Mouse (Mus musculus) testis, adult 2 months (tissue): ENCODE measurements around the gene Hpgds. TPM values are rescaled to one million over a fixed set of nuclear protein-coding genes. Genes with fewer than 3 reads are reported as not detected.

Experiments used
- H3K27ac ChIP-seq: fragments of 200-500 bp; 2 replicates; pipeline ENCODE4 v1.5.1; 2012; ENCODE audit warnings: low read depth, low read length; ENCODE audit not compliant: control insufficient read depth, insufficient read depth
- H3K27me3 ChIP-seq: fragments of 200-500 bp; 2 replicates; pipeline ENCODE4 v1.6.1; 2012; ENCODE audit warnings: mild to moderate bottlenecking, low read length, moderate library complexity; ENCODE audit not compliant: control insufficient read depth, insufficient read depth
- H3K36me3 ChIP-seq: fragments of 200-500 bp; 2 replicates; pipeline ENCODE4 v1.6.1; 2012; ENCODE audit warnings: mild to moderate bottlenecking, low read length; ENCODE audit not compliant: control insufficient read depth, insufficient read depth
- H3K4me1 ChIP-seq: fragments of 200-500 bp; 2 replicates; pipeline ENCODE4 v1.6.1; 2012; ENCODE audit warnings: low read length; ENCODE audit not compliant: control insufficient read depth, insufficient read depth
- H3K4me3 ChIP-seq: fragments of 200-500 bp; 2 replicates; pipeline ENCODE4 v1.5.1; 2012; ENCODE audit warnings: low read depth, mild to moderate bottlenecking, low read length, moderate library complexity, mixed read lengths; ENCODE audit not compliant: control insufficient read depth
- CTCF ChIP-seq: fragments of 200-500 bp; IDR thresholded peaks from 2 replicates; pipeline ENCODE4 v1.5.1; 2012; ENCODE audit warnings: low read depth, mild to moderate bottlenecking, inconsistent platforms, low read length, moderate library complexity; ENCODE audit not compliant: control insufficient read depth, insufficient read depth, insufficient replicate concordance
- POLR2A ChIP-seq: fragments of 200-500 bp; IDR thresholded peaks from 2 replicates; pipeline ENCODE4 v1.6.1; 2012; ENCODE audit warnings: low read depth, mild to moderate bottlenecking, inconsistent platforms, low read length, moderate library complexity; ENCODE audit not compliant: control insufficient read depth
- polyA plus RNA-seq: library from polyadenylated mRNA; depleted of rRNA; stranded (reverse); fragments of >200 nt; gene quantifications from 2 replicates; pipeline ENCODE4 v1.2.3, GENCODE M21; 2012; rRNA removed

Gene Hpgds
- 0.12 TPM in 2 replicates for polyA plus RNA-seq

GRCm38 (mm10) chr6:65144621-65145205, at the start of gene Hpgds:
Gene Hpgds, minus strand, starts transcription at chr6:65144908.
- H3K27me3 ChIP-seq = no peaks in the 10 kb centered on the region
- no peak for TF ChIP-seq POLR2A
- TF ChIP-seq CTCF = no peak
- no peaks in the 10 kb centered on the region for H3K36me3 ChIP-seq
- H3K27ac ChIP-seq = no peak within 1 kb of the TSS; the same call in 1 of the 2 replicates
- no peak within 1 kb of the TSS for H3K4me3 ChIP-seq
- H3K4me1 ChIP-seq = peaks cover 2% of the 10 kb centered on the region; the same call in 1 of the 2 replicates

- TF ChIP-seq CTCF (no peak), POLR2A (no peak)
- Histone ChIP-seq H3K27me3 (no peaks in the 10 kb centered on the region), H3K4me1 (no peaks in the 10 kb centered on the region), H3K4me3 (no peak overlapping the region), H3K27ac (no peak overlapping the region), H3K36me3 (no peaks in the 10 kb centered on the region)
These were observed 20.3 kb upstream of the Hpgds start for GRCm38 (mm10) chr6:65164977-65165376.

GRCm38 (mm10) chr6:65164137-65164536, 19.4 kb upstream of the Hpgds start:
- no peak overlapping the region for H3K27ac ChIP-seq
- no peak overlapping the region for H3K4me3 ChIP-seq
- H3K4me1 ChIP-seq = no peaks in the 10 kb centered on the region
- no peaks in the 10 kb centered on the region for H3K27me3 ChIP-seq
- no peaks in the 10 kb centered on the region for H3K36me3 ChIP-seq
- TF ChIP-seq POLR2A (no peak), CTCF (no peak)

GRCm38 (mm10) chr6:65159381-65159942, 14.8 kb upstream of the Hpgds start:
- no peaks in the 10 kb centered on the region for H3K27me3 ChIP-seq
- H3K36me3 ChIP-seq = no peaks in the 10 kb centered on the region
- TF ChIP-seq CTCF = no peak
- TF ChIP-seq POLR2A = no peak
- H3K27ac ChIP-seq = no peak overlapping the region
- no peaks in the 10 kb centered on the region for H3K4me1 ChIP-seq
- no peak overlapping the region for H3K4me3 ChIP-seq

- TF ChIP-seq CTCF = no peak
- TF ChIP-seq POLR2A = no peak
- no peaks in the 10 kb centered on the region for H3K27me3 ChIP-seq
- H3K4me3 ChIP-seq = no peak overlapping the region
- no peaks in the 10 kb centered on the region for H3K36me3 ChIP-seq
- H3K27ac ChIP-seq = no peak overlapping the region
- no peaks in the 10 kb centered on the region for H3K4me1 ChIP-seq
These were observed 12.3 kb upstream of the Hpgds start for GRCm38 (mm10) chr6:65157042-65157441.

GRCm38 (mm10) chr6:65153570-65153969, 8.9 kb upstream of the Hpgds start:
- TF ChIP-seq CTCF (no peak), POLR2A (no peak)
- no peak overlapping the region for H3K4me3 ChIP-seq
- no peaks in the 10 kb centered on the region for H3K27me3 ChIP-seq
- no peak overlapping the region for H3K27ac ChIP-seq
- H3K36me3 ChIP-seq = no peaks in the 10 kb centered on the region
- H3K4me1 ChIP-seq = peaks cover 4% of the 10 kb centered on the region

GRCm38 (mm10) chr6:65150703-65151102, 6.0 kb upstream of the Hpgds start:
- H3K4me1 ChIP-seq = peaks cover 4% of the 10 kb centered on the region
- H3K27ac ChIP-seq = no peak overlapping the region
- TF ChIP-seq POLR2A (no peak), CTCF (no peak)
- H3K36me3 ChIP-seq = no peaks in the 10 kb centered on the region
- H3K27me3 ChIP-seq = no peaks in the 10 kb centered on the region
- H3K4me3 ChIP-seq = peak overlapping the region; percentile 20
